Mouse (Mus musculus): ENCODE data around the gene Inca1.

DNA sequence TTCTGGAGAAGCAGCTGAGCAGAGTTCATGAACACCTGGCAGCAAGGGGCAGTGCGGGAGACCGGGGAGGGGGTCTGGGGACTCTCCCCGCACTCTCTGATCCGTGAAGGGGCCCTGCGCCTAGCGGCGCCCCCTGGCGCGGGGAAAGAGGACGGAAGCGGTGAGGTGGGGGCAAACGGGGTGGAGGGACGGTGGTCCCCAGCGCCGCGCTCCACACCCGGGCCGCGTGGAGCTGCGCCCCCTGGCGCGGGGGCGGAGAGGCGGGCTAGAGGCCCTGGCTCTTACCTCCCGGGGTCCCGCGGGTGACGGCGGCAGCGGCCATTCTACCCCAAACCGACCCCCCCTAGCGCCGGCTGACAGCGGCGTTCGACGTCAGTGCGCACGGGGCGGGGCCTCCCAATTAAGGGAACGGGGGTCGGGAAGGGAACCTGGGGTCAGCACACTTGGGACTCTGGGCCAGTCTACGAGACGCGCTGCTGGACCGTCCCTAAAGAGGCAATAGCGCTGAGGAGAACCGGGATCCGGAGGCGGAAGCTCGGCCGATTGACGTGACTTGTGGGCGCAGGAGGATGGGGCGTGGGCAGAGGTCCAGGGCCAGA is 12.3 kb downstream of the Inca1 start, which contains the start of gene Camta2:
- TF ChIP-seq CTCF (IDR thresholded peaks at IDR 0.05; ENCODE audit: low read depth, low read length): peak; percentile 33
- TF ChIP-seq POLR2A (IDR thresholded peaks at IDR 0.05; ENCODE audit: insufficient read depth, low read length): peak; percentile 32
